Mouse (Mus musculus): ENCODE results near the gene Prkx. TPM values are rescaled to one million over a fixed set of nuclear protein-coding genes. Genes with fewer than 3 reads are reported as not detected.

Prkx gene
- 7.8 and 11.6 TPM in 2 replicates for polyA plus RNA-seq (2012; rRNA removed)

DNA sequence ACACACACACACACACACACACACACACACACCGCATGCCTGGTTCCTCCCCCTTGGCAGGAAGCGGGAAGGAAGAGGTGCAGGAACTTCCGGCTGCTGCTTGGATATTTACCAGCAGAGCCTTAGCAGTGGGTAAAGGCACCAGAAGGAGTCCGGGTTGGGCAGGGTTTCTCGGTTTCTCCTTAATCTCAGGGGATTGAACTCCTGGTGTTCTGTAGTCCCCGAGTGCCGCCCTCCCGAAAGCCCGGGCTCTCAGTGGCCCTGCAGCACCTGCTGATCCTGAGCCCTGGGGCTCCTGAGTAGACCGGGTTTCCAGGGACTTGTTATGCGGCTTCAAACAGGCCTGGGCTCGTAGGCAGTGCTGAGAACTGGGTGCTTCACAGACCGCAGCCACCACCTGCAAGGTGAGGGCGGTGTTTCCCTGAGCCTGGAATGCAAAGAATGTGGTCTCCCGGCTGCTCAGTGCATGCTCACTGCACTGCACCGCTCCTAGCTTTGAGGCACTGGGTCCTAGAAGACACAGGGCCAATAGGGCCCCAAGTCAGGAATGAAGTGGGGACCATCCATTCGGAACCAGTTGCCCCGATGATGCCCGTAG is at the start of gene Prkx:
TSS of gene Prkx (minus strand) at position 41 of the 598 bp plus-strand sequence.

Other genes with a start within 250 kb of the Prkx start
- not detected in 2 replicates for gene Pbsn, start 57.3 kb upstream of the Prkx start, polyA plus RNA-seq (2012; rRNA removed)
- not detected in 2 replicates for gene Gm14744, start 68.5 kb upstream of the Prkx start, polyA plus RNA-seq (2012; rRNA removed)
- gene 5430402E10Rik, start 128.8 kb upstream of the Prkx start, polyA plus RNA-seq (2012; rRNA removed): not detected in 2 replicates